In the genomic region with DNA sequence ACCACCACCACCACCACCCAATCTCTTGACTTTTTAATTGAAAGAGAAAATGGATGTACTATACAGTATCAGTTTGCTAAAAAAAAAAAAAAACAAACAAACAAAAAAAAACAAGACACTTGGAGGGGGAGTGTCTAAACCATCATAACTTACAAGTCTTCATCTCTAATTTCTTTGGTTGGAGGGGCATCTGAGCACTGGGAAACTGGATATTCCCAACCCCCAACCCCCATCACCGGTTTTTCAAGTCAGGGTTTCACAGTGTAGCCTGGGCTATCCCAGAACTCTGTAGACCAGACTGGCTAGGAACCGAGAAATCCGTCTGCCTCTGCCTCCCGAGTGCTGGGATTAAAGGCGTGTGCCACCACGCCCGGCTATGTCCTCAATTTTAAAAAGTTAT, we compare ENCODE assay signal across 31 mouse cellular contexts. TPM values are rescaled to one million over a fixed set of nuclear protein-coding genes. Genes with fewer than 3 reads are reported as not detected.
DNase-seq lines count a peak whose midpoint lies in the region; ATAC-seq and TF ChIP-seq lines count a peak whose summit lies in the region.
"Had no signal": no experiment of that assay in that cellular context is flagged by ENCODE, and none has a peak within 500 bp of the region (broad histone marks: within the 10 kb centered on the region; RNA-seq: fewer than 3 reads in every experiment).

No protein-coding gene starts in this region.

- 91% methylated on average over 7 of the region's 7 CpGs for WGBS in neural tube, embryonic 15.5 days

- H3K9ac ChIP-seq in ES-Bruce4 (ENCODE audit: low read depth, poor library complexity, severe bottlenecking) (peak overlapping the region; percentile 69), ES-E14 (ENCODE audit: insufficient read depth, low read depth, low read length, poor library complexity, severe bottlenecking) (peak overlapping the region; percentile 57)
- no peak overlapping the region for H3K9ac ChIP-seq in neural tube, embryonic 15.5 days (replicated peaks)

- in situ Hi-C loops in ES-E14 (cut with MboI; ENCODE audit: low sequenced_read_pairs in 2 of 2, unreplicated experiment in 2 of 2), result no loop called here

- H3K36me3 ChIP-seq in E14TG2a.4 (ENCODE audit: insufficient read depth, low read length) (no peaks in the 10 kb centered on the region), ES-Bruce4 (ENCODE audit: control insufficient read depth, insufficient read depth, low read length, poor library complexity, severe bottlenecking) (no peaks in the 10 kb centered on the region), ES-E14 (ENCODE audit: control insufficient read depth, insufficient read depth, low read length, poor library complexity, severe bottlenecking) (no peaks in the 10 kb centered on the region; the same call in 1 of the 2 replicates)
- no peaks in the 10 kb centered on the region for H3K36me3 ChIP-seq in neural tube, embryonic 15.5 days
- H3K36me3 ChIP-seq: G1E had no signal

- no peak overlapping the region for H3K4me2 ChIP-seq in neural tube, embryonic 15.5 days

- H3K9me3 ChIP-seq in E14TG2a.4 (ENCODE audit: low read length) (no peaks in the 10 kb centered on the region), ES-Bruce4 (replicated peaks; ENCODE audit: control insufficient read depth, insufficient read depth, low read length, poor library complexity, severe bottlenecking) (no peaks in the 10 kb centered on the region), ES-E14 (ENCODE audit: control insufficient read depth, insufficient read depth, low read depth, low read length) (no peaks in the 10 kb centered on the region)
- H3K9me3 ChIP-seq in neural tube, embryonic 15.5 days (replicated peaks), result no peaks in the 10 kb centered on the region
- H3K9me3 ChIP-seq: G1E had no signal

- H3K4me1 ChIP-seq in E14TG2a.4 (replicated peaks; ENCODE audit: low read depth, low read length), result peaks cover 78% of the 10 kb centered on the region
- H3K4me1 ChIP-seq in ES-Bruce4 (ENCODE audit: control insufficient read depth, insufficient read depth, low read length), result peaks cover 8% of the 10 kb centered on the region
- peaks cover 11 to 18% of the 10 kb centered on the region in 2 experiments for H3K4me1 ChIP-seq in ES-E14 (ENCODE audit: control insufficient read depth in 2 of 2, insufficient read depth in 2 of 2, low read length in 2 of 2, poor library complexity in 1 of 2)
- no peaks in the 10 kb centered on the region for H3K4me1 ChIP-seq in neural tube, embryonic 15.5 days

- no peak for DNase-seq in ES-E14 (ENCODE audit: low read depth, low spot score)
- peak; percentile 71 for DNase-seq in R1 (ENCODE audit: low read depth, low spot score)
- no peak for DNase-seq in spleen, postnatal 4 days (ENCODE audit: low spot score in 2 of 2)
- no peak for DNase-seq in heart, adult 9 months (ENCODE audit: low spot score in 2 of 2)
- no peak for DNase-seq in heart, postnatal 36 days
- DNase-seq: adrenal gland, adult 2 months; adrenal gland, adult 8-10 months; adrenal gland, postnatal 10 days; adrenal gland, postnatal 14 days; adrenal gland, postnatal 25 days; adrenal gland, postnatal 36 days; B cell, adult 2 months; cerebellum, adult 11 months; cerebellum, adult 11-12 months; cerebellum, adult 18-20 months; cerebellum, adult 2 months; cerebellum, adult 8-10 months; cerebellum, adult 9-10 months had no signal

- intact Hi-C loops in heart, postnatal 36 days (cut with DNase I), result no loop called here

- TF ChIP-seq CTCF in E14TG2a.4 (conservative IDR thresholded peaks at IDR 0.05; ENCODE audit: low read length) (no peak), ES-Bruce4 (IDR thresholded peaks at IDR 0.05; ENCODE audit: low read depth, low read length) (no peak)

- no peak for TF ChIP-seq EP300 in ES-Bruce4 (IDR thresholded peaks at IDR 0.05; ENCODE audit: insufficient read depth, low read depth, low read length)

- H3K27ac ChIP-seq in ES-Bruce4 (ENCODE audit: insufficient read depth, low read length), result peak overlapping the region; percentile 100
- H3K27ac ChIP-seq in ES-E14 (ENCODE audit: insufficient read depth, low read depth, low read length, poor library complexity, severe bottlenecking), result peak overlapping the region; percentile 96
- H3K27ac ChIP-seq in neural tube, embryonic 15.5 days (replicated peaks), result no peak overlapping the region

- no peaks in the 10 kb centered on the region for H3K27me3 ChIP-seq in E14TG2a.4 (ENCODE audit: insufficient read depth, low read length)
- H3K27me3 ChIP-seq in ES-Bruce4 (ENCODE audit: control insufficient read depth, insufficient read depth, low read length, poor library complexity, severe bottlenecking), result no peaks in the 10 kb centered on the region
- H3K27me3 ChIP-seq in neural tube, embryonic 15.5 days (replicated peaks), result no peaks in the 10 kb centered on the region
- H3K27me3 ChIP-seq: Patski had no signal

- no peak for ATAC-seq in neural tube, embryonic 15.5 days (ENCODE audit: low FRiP score)
- ATAC-seq: activated CD4-positive, CD25-positive, alpha-beta regulatory T cell, adult 4 months; CD4-positive, CD25-positive, alpha-beta regulatory T cell, adult 4 months; Patski had no signal

- H3K4me3 ChIP-seq in E14TG2a.4 (replicated peaks; ENCODE audit: low read length), result peak overlapping the region; percentile 82
- H3K4me3 ChIP-seq in ES-Bruce4 (ENCODE audit: low read depth, low read length), result no peak overlapping the region
- H3K4me3 ChIP-seq in ES-E14 (ENCODE audit: insufficient read depth in 1 of 2, low read depth in 1 of 2, low read length in 2 of 2, poor library complexity in 1 of 2, severe bottlenecking in 1 of 2), result peak overlapping the region in 1 of 2 experiments; percentile 7; a peak in 2 of 4 replicates
- no peak overlapping the region for H3K4me3 ChIP-seq in neural tube, embryonic 15.5 days (replicated peaks)

- TF ChIP-seq POLR2A in ES-Bruce4 (IDR thresholded peaks at IDR 0.05; ENCODE audit: insufficient read depth, low read length), result no peak

TF ChIP-seq in ES-E14, 5 proteins besides CTCF, POLR2A, EP300 and RAD21:
- no peak; the same call in 1 of the 2 replicates for TF ChIP-seq CHD2 (IDR thresholded peaks at IDR 0.05; ENCODE audit: low read depth, low read length)
- peak; percentile 52 for TF ChIP-seq ZNF384 (IDR thresholded peaks at IDR 0.05; ENCODE audit: low read depth, low read length)
- no peak for TF ChIP-seq ZC3H11A (IDR thresholded peaks at IDR 0.05; ENCODE audit: borderline replicate concordance, low read depth, low read length)

RNA-seq across cellular contexts. Expression of a gene that starts 1.8 kb away (rescaled TPM):
- 5,317 and 5,424 TPM in 2 replicates for polyA plus RNA-seq in ES-Bruce4 (2011; ENCODE audit: insufficient read depth, insufficient read length, low read depth, missing spikeins)
- 2,580 and 3,190 TPM in 2 replicates for total RNA-seq in ES-E14 (2012; rRNA removed)
- 3.6 and 4.4 TPM in 2 replicates for polyA plus RNA-seq in neural tube, embryonic 15.5 days (2015; fragmentation: Nextera tagmentation; extraction: Ambion mirVana)
- not detected for total RNA-seq in heart, postnatal 36 days (2021)
- total RNA-seq: adrenal gland, adult 18-20 months; adrenal gland, adult 2 months; adrenal gland, adult 8-10 months; adrenal gland, postnatal 14 days; adrenal gland, postnatal 25 days; adrenal gland, postnatal 36 days; adrenal gland, postnatal 4 days; CH12.LX; G1E; MEL had no signal
- polyA plus RNA-seq: activated CD4-positive, CD25-positive, alpha-beta regulatory T cell, adult 4 months; adrenal gland, adult 2 months; CD4-positive, CD25-positive, alpha-beta regulatory T cell, adult 4 months; G1E; Patski had no signal

RNA-seq across cellular contexts. Expression of a gene that starts 8.7 kb away (rescaled TPM):
- polyA plus RNA-seq in ES-Bruce4 (2011; ENCODE audit: insufficient read depth, insufficient read length, low read depth, missing spikeins), result 75.0 and 86.4 TPM in 2 replicates
- 31.2 and 35.3 TPM in 2 replicates for total RNA-seq in ES-E14 (2012; rRNA removed)
- 3.8 and 4.4 TPM in 2 replicates for polyA plus RNA-seq in neural tube, embryonic 15.5 days (2015; fragmentation: Nextera tagmentation; extraction: Ambion mirVana)
- not detected for total RNA-seq in heart, postnatal 36 days (2021)
- total RNA-seq: adrenal gland, adult 18-20 months; adrenal gland, adult 2 months; adrenal gland, adult 8-10 months; adrenal gland, postnatal 14 days; adrenal gland, postnatal 25 days; adrenal gland, postnatal 36 days; CH12.LX; G1E; MEL had no signal
- polyA plus RNA-seq: adrenal gland, adult 2 months; CD4-positive, CD25-positive, alpha-beta regulatory T cell, adult 4 months; G1E; Patski had no signal

RNA-seq across cellular contexts. Expression of a gene that starts 14.2 kb away (rescaled TPM):
- polyA plus RNA-seq in ES-Bruce4 (2011; ENCODE audit: insufficient read depth, insufficient read length, low read depth, missing spikeins), result not detected in 2 replicates
- not detected in 2 replicates for total RNA-seq in ES-E14 (2012; rRNA removed)
- 0.82 TPM in 1 of 2 replicates, not detected in the other for polyA plus RNA-seq in neural tube, embryonic 15.5 days (2015; fragmentation: Nextera tagmentation; extraction: Ambion mirVana)
- under 1 TPM in 1 of 2 experiments, not detected in 1; 0.46 TPM for total RNA-seq in heart, postnatal 36 days (2021)
- total RNA-seq: CH12.LX, G1E, MEL had no signal
- polyA plus RNA-seq: activated CD4-positive, CD25-positive, alpha-beta regulatory T cell, adult 4 months; adrenal gland, adult 2 months; brain, embryonic 14.5 days; CD4-positive, CD25-positive, alpha-beta regulatory T cell, adult 4 months; cerebellum, adult 2 months; G1E had no signal

RNA-seq across cellular contexts. Expression of a gene that starts 25.8 kb away (rescaled TPM):
- polyA plus RNA-seq in ES-Bruce4 (2011; ENCODE audit: insufficient read depth, insufficient read length, low read depth, missing spikeins), result 2.8 and 4.9 TPM in 2 replicates
- total RNA-seq in ES-E14 (2012; rRNA removed), result 4.3 and 5.0 TPM in 2 replicates
- 0.29 and 0.65 TPM in 2 replicates for polyA plus RNA-seq in neural tube, embryonic 15.5 days (2015; fragmentation: Nextera tagmentation; extraction: Ambion mirVana)
- not detected for total RNA-seq in heart, postnatal 36 days (2021)
- total RNA-seq: adrenal gland, adult 18-20 months; adrenal gland, adult 2 months; adrenal gland, adult 8-10 months; adrenal gland, postnatal 10 days; adrenal gland, postnatal 14 days; adrenal gland, postnatal 25 days; adrenal gland, postnatal 36 days; CH12.LX had no signal
- polyA plus RNA-seq: C2C12, G1E had no signal

RNA-seq across cellular contexts. Expression of a gene that starts 42.4 kb away (rescaled TPM):
- polyA plus RNA-seq in ES-Bruce4 (2011; ENCODE audit: insufficient read depth, insufficient read length, low read depth, missing spikeins), result not detected in 2 replicates
- total RNA-seq in ES-E14 (2012; rRNA removed), result not detected in 2 replicates
- not detected in 2 replicates for polyA plus RNA-seq in neural tube, embryonic 15.5 days (2015; fragmentation: Nextera tagmentation; extraction: Ambion mirVana)
- not detected for total RNA-seq in heart, postnatal 36 days (2021)
- total RNA-seq: adrenal gland, adult 18-20 months; adrenal gland, adult 2 months; adrenal gland, adult 8-10 months; adrenal gland, postnatal 10 days; adrenal gland, postnatal 14 days; adrenal gland, postnatal 25 days; adrenal gland, postnatal 36 days; adrenal gland, postnatal 4 days; CH12.LX; G1E; MEL had no signal
- polyA plus RNA-seq: activated CD4-positive, CD25-positive, alpha-beta regulatory T cell, adult 4 months; adrenal gland, adult 2 months; brain, embryonic 14.5 days; C2C12; CD4-positive, CD25-positive, alpha-beta regulatory T cell, adult 4 months; cerebellum, adult 2 months; Patski had no signal

Comparison
In these comparisons a context has a peak if more than half of its experiments do, and no peak if none do; other contexts are left out.
1. RNA of a gene that starts 1.8 kb away (total RNA-seq): 2,580 to 3,190 TPM in ES-E14; not detected in heart, postnatal 36 days; every median in the first group is over 1,000 times any median in the second.
2. RNA of a gene that starts 8.7 kb away (total RNA-seq): 31.2 to 35.3 TPM in ES-E14; not detected in heart, postnatal 36 days; every median in the first group is over 10 times any median in the second.